Mouse (Mus musculus) lung, postnatal 0 days (tissue): ENCODE results near the gene Zfp629.

Source experiments
- CTCF ChIP-seq: IDR thresholded peaks from 2 replicates; pipeline ENCODE4 v1.5.1; 2016; ENCODE audit warnings: antibody characterized with exemption, mild to moderate bottlenecking
- EP300 ChIP-seq: IDR thresholded peaks from 2 replicates; pipeline ENCODE4 v1.6.1; 2016; ENCODE audit warnings: antibody characterized with exemption, mild to moderate bottlenecking, control low read depth

DNA sequence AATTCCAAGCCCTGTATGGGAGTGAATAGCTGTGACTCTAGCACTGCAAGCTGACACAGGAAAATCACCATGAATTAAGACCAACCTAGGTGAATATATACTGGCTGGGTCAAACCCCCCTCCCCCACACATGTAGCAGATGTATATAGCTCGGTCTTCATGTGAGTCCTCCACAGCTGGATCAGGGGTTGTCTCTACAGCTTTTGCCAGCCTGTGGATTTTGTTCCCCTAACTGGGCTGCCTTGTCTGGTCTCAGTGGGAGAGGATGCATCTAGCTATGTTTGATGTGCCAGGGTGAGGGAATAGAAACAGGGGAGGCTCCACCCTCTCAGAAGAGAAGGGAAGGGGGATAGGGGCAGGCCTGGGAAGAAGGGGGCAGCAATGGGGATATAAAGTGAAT, 739 bp upstream of the Zfp629 start:
- TF ChIP-seq CTCF (no peak), EP300 (no peak)
